Mouse (Mus musculus): ENCODE measurements at regions not wholly inside any gene's neighbourhood (a gene's known extent, or its start where the extent isn't known, plus 50 kb on each side); places are given as distances from the start of the nearest gene placed in this dataset.

- no peak for DNase-seq (ENCODE audit: low read depth, low spot score)
Observed at GRCm38 (mm10) chr8:12503344-12503743, 69.5 kb upstream of the Spaca7 start.

GRCm38 (mm10) chr8:12504240-12504639 lies 68.6 kb upstream of the Spaca7 start:
- DNase-seq (ENCODE audit: low read depth, low spot score): no peak

GRCm38 (mm10) chr8:12504777-12505176 lies 68.1 kb upstream of the Spaca7 start:
- no peak for DNase-seq (ENCODE audit: low read depth, low spot score)

- DNase-seq (ENCODE audit: low read depth, low spot score): no peak
Observed at GRCm38 (mm10) chr8:12510233-12510632, 62.6 kb upstream of the Spaca7 start.

GRCm38 (mm10) chr8:12513042-12513441 lies 59.8 kb upstream of the Spaca7 start:
- no peak for DNase-seq (ENCODE audit: low read depth, low spot score)

- DNase-seq (ENCODE audit: low read depth, low spot score): no peak
Observed at GRCm38 (mm10) chr8:12514138-12514537, 58.7 kb upstream of the Spaca7 start.

- no peak for DNase-seq (ENCODE audit: low read depth, low spot score)
Observed at GRCm38 (mm10) chr8:12521636-12522035, 51.2 kb upstream of the Spaca7 start.

Data from A20 (cell line).